16 mouse cellular contexts compared by ENCODE assay signal in the genomic region with DNA sequence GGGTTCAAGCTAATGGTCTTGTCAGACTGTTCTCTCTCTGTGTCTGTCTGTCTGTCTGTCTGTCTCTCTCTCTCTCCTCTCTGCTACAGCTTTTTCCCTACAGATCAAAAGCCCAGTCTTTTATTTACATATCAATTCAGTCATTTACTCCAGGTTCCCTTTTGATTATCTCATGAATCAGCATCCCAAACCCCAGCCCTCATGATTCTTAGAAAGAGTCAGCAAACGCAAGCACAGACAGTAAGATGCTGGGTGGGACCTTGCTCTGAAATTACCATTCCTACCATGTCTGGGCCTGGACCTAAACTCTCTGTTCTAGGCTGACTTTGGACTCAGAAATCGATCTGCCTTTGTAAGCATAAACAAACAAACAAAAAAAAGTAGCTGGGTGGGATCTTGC.
"Had no signal": no experiment of that assay in that cellular context is flagged by ENCODE, and none has a peak within 500 bp of the region (broad histone marks: within the 10 kb centered on the region; RNA-seq: fewer than 3 reads in every experiment).

No protein-coding gene starts in this region.

- H3K9ac ChIP-seq: lung, embryonic 14.5 days; midbrain, embryonic 12.5 days; neural tube, embryonic 13.5 days; neural tube, embryonic 15.5 days; stomach, embryonic 15.5 days had no signal

- H3K27ac ChIP-seq: midbrain, embryonic 10.5 days; midbrain, embryonic 12.5 days; neural tube, embryonic 13.5 days; neural tube, embryonic 15.5 days; stomach, embryonic 15.5 days; stomach, postnatal 0 days had no signal

- DNase-seq: lung, adult 18-20 months; lung, embryonic 14.5 days; lung, postnatal 10 days; lung, postnatal 4 days; midbrain, embryonic 14.5 days; right cerebral cortex, postnatal 14 days; thymus, adult 2 months; thymus, postnatal 25 days; thymus, postnatal 4 days had no signal

- H3K36me3 ChIP-seq: midbrain, embryonic 10.5 days; midbrain, embryonic 12.5 days; neural tube, embryonic 13.5 days; neural tube, embryonic 15.5 days; stomach, embryonic 15.5 days had no signal

- H3K4me1 ChIP-seq: midbrain, embryonic 10.5 days; midbrain, embryonic 12.5 days; neural tube, embryonic 13.5 days; neural tube, embryonic 15.5 days; stomach, embryonic 15.5 days had no signal

- H3K9me3 ChIP-seq: neural tube, embryonic 15.5 days; stomach, embryonic 15.5 days had no signal

- H3K4me3 ChIP-seq: midbrain, embryonic 10.5 days; midbrain, embryonic 12.5 days; myocyte; neural tube, embryonic 13.5 days; neural tube, embryonic 15.5 days; stomach, embryonic 15.5 days had no signal
